Mouse (Mus musculus): Measurements from ENCODE around the gene Gm20458.

Gm20458 gene

DNA sequence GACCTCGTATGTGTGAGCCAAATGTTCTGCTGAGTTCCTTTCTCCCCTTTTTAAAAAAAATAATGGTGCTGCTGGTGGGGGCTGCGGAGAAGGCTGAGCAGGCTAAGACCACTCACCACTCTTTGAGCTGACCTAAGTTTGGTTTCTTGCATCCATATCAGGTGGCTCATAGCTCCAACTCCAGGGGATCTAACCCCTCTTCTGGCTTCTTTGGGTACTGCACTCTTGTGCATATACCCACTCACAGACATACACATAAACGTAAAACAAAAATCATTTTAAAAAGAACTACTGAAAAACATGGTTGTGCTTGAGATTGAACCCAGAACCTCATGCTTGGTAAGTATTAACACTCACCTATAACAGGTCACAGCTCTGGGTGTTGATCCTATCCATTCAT is 44.2 kb downstream of the Gm20458 start:
- no peak for DNase-seq

DNA sequence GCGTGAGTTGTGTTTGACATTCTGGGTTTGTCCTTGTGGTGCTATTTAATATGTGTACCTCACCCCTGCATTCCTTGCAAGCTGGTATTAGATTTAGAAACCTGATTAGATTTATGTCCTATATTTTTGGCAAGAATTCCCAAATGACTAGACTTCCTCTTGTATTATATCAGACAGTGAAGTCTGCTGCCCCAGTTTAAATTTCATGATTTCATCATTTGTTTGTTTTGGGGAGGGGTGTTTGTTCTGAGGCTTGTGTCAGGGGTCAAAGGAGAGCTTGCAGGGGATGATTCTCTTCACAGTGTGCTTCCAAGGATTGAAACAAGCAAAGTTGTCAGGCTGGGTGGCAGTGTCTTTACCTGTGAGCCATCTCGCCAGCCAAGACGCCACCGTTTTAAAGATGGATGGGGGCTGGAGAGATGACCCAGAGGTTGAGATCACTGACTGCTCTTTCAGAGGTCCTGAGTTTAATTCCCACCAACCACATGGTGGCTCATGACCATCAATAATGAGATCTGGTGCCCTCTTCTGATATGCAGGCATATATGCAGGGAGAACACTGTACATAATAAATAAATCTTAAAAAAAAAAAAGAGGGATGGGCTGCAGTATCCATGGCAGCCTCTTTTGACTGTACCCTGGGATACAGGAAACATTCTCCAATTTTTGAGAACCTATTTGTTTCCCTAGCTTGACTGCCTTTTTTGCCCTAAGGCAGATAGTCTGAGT is 45.0 kb downstream of the Gm20458 start:
- DNase-seq = no peak

GRCm38 (mm10) chr2:164507811-164508210 is 47.0 kb downstream of the Gm20458 start:
- no peak for DNase-seq

DNA sequence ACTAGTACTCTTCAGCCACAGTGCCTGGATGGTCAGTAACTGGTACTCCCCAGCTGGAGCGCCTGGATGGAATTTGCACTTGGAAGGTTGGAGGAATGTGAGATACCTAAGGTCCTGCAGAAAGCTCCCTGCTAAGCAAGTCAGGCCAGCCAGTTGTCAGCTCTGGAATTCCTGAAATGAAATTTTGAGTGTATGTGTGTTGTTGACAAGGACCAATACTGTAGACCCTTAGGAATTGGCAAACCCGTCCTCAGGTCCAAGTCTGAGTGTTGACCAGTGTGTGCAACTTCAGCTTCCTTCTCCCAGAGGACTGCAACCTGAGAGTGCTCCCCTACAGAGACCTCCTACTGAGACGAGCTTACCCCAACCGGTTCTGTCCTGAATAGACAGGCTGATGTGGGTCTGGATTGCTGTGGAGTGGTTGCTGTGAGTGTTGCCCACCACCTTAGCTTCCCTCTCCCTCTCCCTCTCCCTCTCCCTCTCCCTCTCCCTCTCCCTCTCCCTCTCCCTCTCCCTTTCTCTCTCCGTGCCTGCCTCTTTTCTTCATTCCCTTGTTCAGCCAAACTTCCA is 49.9 kb downstream of the Gm20458 start:
- DNase-seq = no peak

GRCm38 (mm10) chr2:164512121-164512909 is 51.5 kb downstream of the Gm20458 start:
- DNase-seq = no peak

- DNase-seq = no peak
These were observed 52.6 kb downstream of the Gm20458 start for GRCm38 (mm10) chr2:164513389-164513788.

GRCm38 (mm10) chr2:164514916-164515315 is 54.1 kb downstream of the Gm20458 start:
- no peak for DNase-seq

DNA sequence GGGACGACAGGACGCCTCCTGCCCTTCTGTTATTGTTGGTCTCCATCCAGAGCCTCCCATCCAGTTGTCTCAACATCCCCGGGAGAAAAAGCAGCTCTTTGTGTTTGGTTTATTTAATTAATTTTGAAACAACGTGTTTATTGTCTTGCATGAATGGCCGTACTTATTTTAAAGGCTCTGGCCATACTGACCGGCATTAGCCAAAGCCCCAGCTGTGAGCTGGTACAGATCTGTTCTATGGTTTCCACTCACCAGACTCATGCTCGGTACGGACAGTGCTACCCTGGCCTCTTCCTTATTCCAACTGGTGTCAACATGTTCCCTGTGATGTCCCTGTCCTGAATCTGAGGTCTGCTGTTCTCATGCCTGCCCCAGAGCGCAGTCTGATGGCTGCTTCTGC is 55.1 kb downstream of the Gm20458 start:
- no peak for DNase-seq

GRCm38 (mm10) chr2:164516592-164516991 is 55.8 kb downstream of the Gm20458 start:
- no peak for DNase-seq

- DNase-seq = peak; percentile 50
These were observed 56.9 kb downstream of the Gm20458 start for GRCm38 (mm10) chr2:164517485-164518221.

- no peak for DNase-seq
These were observed 57.8 kb downstream of the Gm20458 start for GRCm38 (mm10) chr2:164518266-164519170.

DNA sequence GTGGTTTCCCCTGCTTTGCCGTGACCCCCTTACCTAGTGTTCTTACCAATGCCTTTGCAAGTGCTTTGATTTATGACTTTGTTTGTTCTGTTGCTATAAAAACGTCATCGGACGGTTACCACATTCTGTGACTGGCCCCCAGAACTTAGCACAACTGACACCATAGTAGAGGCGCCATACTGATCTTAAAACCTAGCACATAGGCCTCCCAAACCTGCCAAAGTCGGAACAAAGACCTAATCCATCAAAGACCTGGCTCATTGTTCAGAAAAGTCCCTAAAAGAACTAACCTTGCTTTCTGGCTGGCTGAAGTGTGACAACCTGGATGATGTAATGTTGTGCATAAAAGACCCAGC is 58.4 kb downstream of the Gm20458 start:
- DNase-seq = no peak

GRCm38 (mm10) chr2:164520782-164521181 is 60.0 kb downstream of the Gm20458 start:
- no peak for DNase-seq

DNA sequence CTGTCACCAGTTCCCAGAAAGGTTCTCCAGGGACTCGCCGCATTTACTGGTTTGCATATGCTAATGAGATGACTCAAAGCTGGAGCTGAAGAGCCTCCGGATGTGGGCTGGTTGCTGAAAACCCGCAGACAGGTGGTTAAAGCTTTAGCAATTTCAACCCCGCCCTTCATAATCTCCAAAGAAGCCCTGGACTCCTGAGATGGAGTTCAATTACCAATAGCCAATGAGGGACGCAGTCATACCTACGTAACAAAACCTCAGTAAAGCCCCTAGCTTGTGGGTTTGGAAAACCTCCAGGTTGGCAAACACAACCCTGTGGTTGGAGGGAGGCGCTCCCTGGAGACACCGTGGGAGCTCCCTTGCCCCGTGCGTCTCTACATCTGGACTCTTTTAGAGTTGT is 61.1 kb downstream of the Gm20458 start:
- DNase-seq = no peak

DNA sequence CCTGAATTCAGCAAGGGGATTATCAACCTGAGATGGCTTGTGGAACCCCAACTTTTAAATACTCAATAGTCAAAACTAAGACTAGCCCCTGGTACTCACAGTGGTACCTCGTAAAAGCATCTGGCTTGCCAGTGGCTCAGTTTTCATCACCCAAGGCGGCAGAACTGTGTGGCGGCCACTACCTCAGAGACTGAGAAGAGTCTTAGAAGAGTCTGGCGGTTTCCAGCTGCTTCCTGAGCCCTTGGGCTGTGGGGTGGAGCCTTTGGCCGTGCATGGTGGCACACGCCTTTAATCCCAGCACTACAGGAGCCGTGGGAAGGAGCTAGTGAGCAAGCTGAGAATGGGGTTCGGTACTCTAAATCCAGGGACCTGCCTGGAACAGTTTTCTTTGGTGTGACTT is 61.5 kb downstream of the Gm20458 start:
- DNase-seq = no peak

- no peak for DNase-seq
These were observed 62.6 kb downstream of the Gm20458 start for GRCm38 (mm10) chr2:164523301-164523773.

- DNase-seq = no peak
These were observed 67.8 kb downstream of the Gm20458 start for GRCm38 (mm10) chr2:164528557-164528956.

DNA sequence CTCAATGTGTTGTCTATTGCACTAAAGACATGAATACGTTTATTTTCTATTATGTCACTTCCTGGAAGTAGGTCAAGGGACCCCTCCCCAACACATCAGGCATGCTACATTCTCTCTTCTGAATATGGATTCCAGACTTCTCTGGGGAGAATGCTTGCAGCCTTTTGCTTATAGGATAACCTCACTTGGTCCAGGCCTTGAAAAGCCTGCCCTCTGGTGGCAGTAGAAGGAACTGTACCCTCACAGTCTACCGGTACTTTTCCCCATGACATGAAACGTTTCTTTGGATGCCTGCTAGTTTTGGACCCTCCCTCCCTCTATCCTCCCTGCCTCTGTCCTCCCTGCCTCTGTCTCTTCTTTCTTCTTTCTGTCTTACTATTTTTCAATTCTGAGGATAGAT is 70.4 kb downstream of the Gm20458 start:
- DNase-seq = peak; percentile 73

DNA sequence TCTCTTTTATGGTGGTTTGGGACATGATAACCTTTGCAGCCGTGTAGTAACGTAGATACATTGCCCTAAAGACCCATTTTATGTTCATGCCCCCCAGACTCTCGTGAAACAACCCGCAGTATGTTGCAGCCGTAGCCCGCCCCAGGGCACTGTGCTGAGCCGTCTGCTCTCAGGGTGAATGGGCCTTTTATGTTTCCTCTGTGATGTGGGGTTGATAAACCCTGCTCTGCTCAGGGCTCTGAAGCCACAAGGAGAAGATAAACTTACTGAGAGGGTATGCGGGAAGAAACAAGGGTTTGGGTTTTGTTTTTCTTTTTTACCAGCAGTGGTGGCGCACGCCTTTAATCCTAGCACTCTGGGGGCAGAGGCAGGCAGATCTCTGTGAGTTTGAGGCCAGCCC is 73.5 kb downstream of the Gm20458 start:
- DNase-seq = no peak

GRCm38 (mm10) chr2:164537003-164537402 is 76.2 kb downstream of the Gm20458 start:
- DNase-seq = no peak

All from cerebellum, adult 8-10 months (tissue).